Mouse (Mus musculus): ENCODE data around the gene Cntn4. TPM values are rescaled to one million over a fixed set of nuclear protein-coding genes. Genes with fewer than 3 reads are reported as not detected.
A peak's percentile ranks its signal among the peaks of the same experiment; 100 is the strongest.

The Cntn4 gene
- polyA plus RNA-seq, 1 experiment from 2014 or later, result 2.0 TPM

- ATAC-seq (ENCODE audit: low FRiP score), result no peak
- 35% methylated on average over 6 of the region's 6 CpGs for WGBS
- Histone ChIP-seq H3K9ac (ENCODE audit: low read length) (no peak overlapping the region), H3K4me1 (ENCODE audit: control insufficient read depth, insufficient read depth, low read length) (no peaks in the 10 kb centered on the region), H3K27ac (ENCODE audit: low read depth, low read length) (no peak overlapping the region), H3K4me3 (ENCODE audit: low read depth, low read length) (no peak overlapping the region), H3K36me3 (ENCODE audit: control insufficient read depth, insufficient read depth, low read length) (no peaks in the 10 kb centered on the region), H3K27me3 (ENCODE audit: control insufficient read depth, insufficient read depth, low read length) (no peaks in the 10 kb centered on the region), H3K9me3 (ENCODE audit: control insufficient read depth, low read length) (no peaks in the 10 kb centered on the region), H3K4me2 (no peak overlapping the region)
- DNase-seq (ENCODE audit: low spot score, missing footprints), result no peak
These were observed 64.6 kb downstream of the Cntn4 start for GRCm38 (mm10) chr6:105742026-105742425.

GRCm38 (mm10) chr6:105780616-105781015 is 103.2 kb downstream of the Cntn4 start:
- Histone ChIP-seq H3K9ac (ENCODE audit: low read length) (no peak overlapping the region), H3K4me3 (ENCODE audit: low read depth, low read length) (no peak overlapping the region), H3K36me3 (ENCODE audit: control insufficient read depth, insufficient read depth, low read length) (no peaks in the 10 kb centered on the region), H3K27ac (ENCODE audit: low read depth, low read length) (no peak overlapping the region), H3K27me3 (ENCODE audit: control insufficient read depth, insufficient read depth, low read length) (no peaks in the 10 kb centered on the region), H3K4me2 (no peak overlapping the region), H3K4me1 (ENCODE audit: control insufficient read depth, insufficient read depth, low read length) (no peaks in the 10 kb centered on the region), H3K9me3 (ENCODE audit: control insufficient read depth, low read length) (no peaks in the 10 kb centered on the region)
- DNase-seq (ENCODE audit: low spot score, missing footprints) (no peak), ATAC-seq (ENCODE audit: low FRiP score) (no peak)
- WGBS, result 83% methylated on average over 1 of the region's 1 CpGs

GRCm38 (mm10) chr6:105788462-105788861 is 111.0 kb downstream of the Cntn4 start:
- Histone ChIP-seq H3K9ac (ENCODE audit: low read length) (no peak overlapping the region), H3K27me3 (ENCODE audit: control insufficient read depth, insufficient read depth, low read length) (no peaks in the 10 kb centered on the region), H3K4me1 (ENCODE audit: control insufficient read depth, insufficient read depth, low read length) (no peaks in the 10 kb centered on the region), H3K36me3 (ENCODE audit: control insufficient read depth, insufficient read depth, low read length) (no peaks in the 10 kb centered on the region), H3K9me3 (ENCODE audit: control insufficient read depth, low read length) (no peaks in the 10 kb centered on the region), H3K4me3 (ENCODE audit: low read depth, low read length) (no peak overlapping the region), H3K4me2 (no peak overlapping the region), H3K27ac (ENCODE audit: low read depth, low read length) (no peak overlapping the region)
- DNase-seq (ENCODE audit: low spot score, missing footprints) (no peak), ATAC-seq (ENCODE audit: low FRiP score) (no peak)
- WGBS, result 89% methylated on average over 2 of the region's 2 CpGs

- no peak overlapping the region for H3K4me2 ChIP-seq
- no peaks in the 10 kb centered on the region for H3K27me3 ChIP-seq (ENCODE audit: control insufficient read depth, insufficient read depth, low read length)
- DNase-seq (ENCODE audit: low spot score, missing footprints), result peak; percentile 86
- H3K4me3 ChIP-seq (ENCODE audit: low read depth, low read length), result no peak overlapping the region
- H3K27ac ChIP-seq (ENCODE audit: low read depth, low read length), result no peak overlapping the region
- H3K9me3 ChIP-seq (ENCODE audit: control insufficient read depth, low read length), result no peaks in the 10 kb centered on the region
- H3K4me1 ChIP-seq (ENCODE audit: control insufficient read depth, insufficient read depth, low read length), result no peaks in the 10 kb centered on the region
- no peaks in the 10 kb centered on the region for H3K36me3 ChIP-seq (ENCODE audit: control insufficient read depth, insufficient read depth, low read length)
- H3K9ac ChIP-seq (ENCODE audit: low read length), result no peak overlapping the region
- no peak for ATAC-seq (ENCODE audit: low FRiP score)
These were observed 157.6 kb downstream of the Cntn4 start for GRCm38 (mm10) chr6:105835099-105835498.

- Histone ChIP-seq H3K4me1 (ENCODE audit: control insufficient read depth, insufficient read depth, low read length) (no peaks in the 10 kb centered on the region), H3K9ac (ENCODE audit: low read length) (no peak overlapping the region), H3K4me3 (ENCODE audit: low read depth, low read length) (no peak overlapping the region), H3K27ac (ENCODE audit: low read depth, low read length) (no peak overlapping the region), H3K4me2 (no peak overlapping the region), H3K36me3 (ENCODE audit: control insufficient read depth, insufficient read depth, low read length) (no peaks in the 10 kb centered on the region), H3K27me3 (ENCODE audit: control insufficient read depth, insufficient read depth, low read length) (no peaks in the 10 kb centered on the region), H3K9me3 (ENCODE audit: control insufficient read depth, low read length) (no peaks in the 10 kb centered on the region)
- no peak for ATAC-seq (ENCODE audit: low FRiP score)
- 86% methylated on average over 1 of the region's 1 CpGs for WGBS
- DNase-seq (ENCODE audit: low spot score, missing footprints), result no peak
These were observed 169.8 kb downstream of the Cntn4 start for GRCm38 (mm10) chr6:105847296-105847695.

GRCm38 (mm10) chr6:105892838-105893237 is 215.4 kb downstream of the Cntn4 start:
- ATAC-seq (ENCODE audit: low FRiP score) (no peak), DNase-seq (ENCODE audit: low spot score, missing footprints) (no peak)
- Histone ChIP-seq H3K27me3 (ENCODE audit: control insufficient read depth, insufficient read depth, low read length) (no peaks in the 10 kb centered on the region), H3K36me3 (ENCODE audit: control insufficient read depth, insufficient read depth, low read length) (no peaks in the 10 kb centered on the region), H3K4me1 (ENCODE audit: control insufficient read depth, insufficient read depth, low read length) (no peaks in the 10 kb centered on the region), H3K4me2 (no peak overlapping the region), H3K4me3 (ENCODE audit: low read depth, low read length) (no peak overlapping the region), H3K9me3 (ENCODE audit: control insufficient read depth, low read length) (no peaks in the 10 kb centered on the region), H3K9ac (ENCODE audit: low read length) (no peak overlapping the region), H3K27ac (ENCODE audit: low read depth, low read length) (no peak overlapping the region)
- WGBS, result 87% methylated on average over 4 of the region's 4 CpGs

GRCm38 (mm10) chr6:105938485-105938884 is 261.0 kb downstream of the Cntn4 start:
- Histone ChIP-seq H3K9ac (ENCODE audit: low read length) (no peak overlapping the region), H3K27me3 (ENCODE audit: control insufficient read depth, insufficient read depth, low read length) (no peaks in the 10 kb centered on the region), H3K36me3 (ENCODE audit: control insufficient read depth, insufficient read depth, low read length) (no peaks in the 10 kb centered on the region), H3K9me3 (ENCODE audit: control insufficient read depth, low read length) (no peaks in the 10 kb centered on the region), H3K27ac (ENCODE audit: low read depth, low read length) (no peak overlapping the region), H3K4me3 (ENCODE audit: low read depth, low read length) (no peak overlapping the region), H3K4me1 (ENCODE audit: control insufficient read depth, insufficient read depth, low read length) (no peaks in the 10 kb centered on the region), H3K4me2 (no peak overlapping the region)
- 75% methylated on average over 1 of the region's 1 CpGs for WGBS
- DNase-seq (ENCODE audit: low spot score, missing footprints) (no peak), ATAC-seq (ENCODE audit: low FRiP score) (no peak)

GRCm38 (mm10) chr6:105939303-105939702 is 261.8 kb downstream of the Cntn4 start:
- Histone ChIP-seq H3K4me2 (no peak overlapping the region), H3K4me1 (ENCODE audit: control insufficient read depth, insufficient read depth, low read length) (no peaks in the 10 kb centered on the region), H3K27ac (ENCODE audit: low read depth, low read length) (no peak overlapping the region), H3K36me3 (ENCODE audit: control insufficient read depth, insufficient read depth, low read length) (no peaks in the 10 kb centered on the region), H3K4me3 (ENCODE audit: low read depth, low read length) (no peak overlapping the region), H3K27me3 (ENCODE audit: control insufficient read depth, insufficient read depth, low read length) (no peaks in the 10 kb centered on the region), H3K9me3 (ENCODE audit: control insufficient read depth, low read length) (no peaks in the 10 kb centered on the region), H3K9ac (ENCODE audit: low read length) (no peak overlapping the region)
- ATAC-seq (ENCODE audit: low FRiP score), result no peak
- no peak for DNase-seq (ENCODE audit: low spot score, missing footprints)
- 78% methylated on average over 2 of the region's 2 CpGs for WGBS

- DNase-seq (ENCODE audit: low spot score, missing footprints) (no peak), ATAC-seq (ENCODE audit: low FRiP score) (no peak)
- H3K9ac ChIP-seq (ENCODE audit: low read length), result no peak overlapping the region
- H3K4me2 ChIP-seq, result no peak overlapping the region
- no peaks in the 10 kb centered on the region for H3K9me3 ChIP-seq (ENCODE audit: control insufficient read depth, low read length)
- no peaks in the 10 kb centered on the region for H3K36me3 ChIP-seq (ENCODE audit: control insufficient read depth, insufficient read depth, low read length)
- no peak overlapping the region for H3K4me3 ChIP-seq (ENCODE audit: low read depth, low read length)
- no peaks in the 10 kb centered on the region for H3K4me1 ChIP-seq (ENCODE audit: control insufficient read depth, insufficient read depth, low read length)
- H3K27ac ChIP-seq (ENCODE audit: low read depth, low read length), result no peak overlapping the region
- H3K27me3 ChIP-seq (ENCODE audit: control insufficient read depth, insufficient read depth, low read length), result no peaks in the 10 kb centered on the region
These were observed 263.1 kb downstream of the Cntn4 start for GRCm38 (mm10) chr6:105940591-105940990.

- Histone ChIP-seq H3K36me3 (ENCODE audit: control insufficient read depth, insufficient read depth, low read length) (no peaks in the 10 kb centered on the region), H3K9ac (ENCODE audit: low read length) (no peak overlapping the region), H3K27ac (ENCODE audit: low read depth, low read length) (no peak overlapping the region), H3K4me2 (no peak overlapping the region), H3K27me3 (ENCODE audit: control insufficient read depth, insufficient read depth, low read length) (no peaks in the 10 kb centered on the region), H3K4me3 (ENCODE audit: low read depth, low read length) (no peak overlapping the region), H3K9me3 (ENCODE audit: control insufficient read depth, low read length) (no peaks in the 10 kb centered on the region), H3K4me1 (ENCODE audit: control insufficient read depth, insufficient read depth, low read length) (no peaks in the 10 kb centered on the region)
- ATAC-seq (ENCODE audit: low FRiP score), result no peak
- 74% methylated on average over 1 of the region's 1 CpGs for WGBS
- DNase-seq (ENCODE audit: low spot score, missing footprints), result no peak
These were observed 314.0 kb downstream of the Cntn4 start for GRCm38 (mm10) chr6:105991492-105991891.

Measured in midbrain, embryonic 11.5 days (tissue).